In the genomic region with DNA sequence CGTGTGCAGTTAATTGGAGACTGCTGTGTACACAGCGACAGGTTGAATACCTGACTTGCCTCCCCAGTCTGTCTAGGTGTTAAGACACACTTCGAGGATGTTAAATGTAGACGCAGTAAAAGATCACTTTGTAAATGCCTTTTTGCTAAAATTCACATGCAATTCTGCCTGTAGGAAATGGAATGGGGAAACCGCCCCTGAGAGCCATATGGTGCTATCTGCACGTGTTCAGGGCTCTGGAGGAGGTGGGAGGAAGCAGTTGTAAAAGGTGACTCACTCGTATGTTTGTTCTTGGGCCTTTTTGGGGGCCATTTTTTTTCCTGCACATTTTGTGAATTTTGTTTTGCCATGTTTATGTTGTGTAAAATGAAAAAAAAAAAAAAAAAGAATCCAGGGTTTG, we compare ENCODE assay signal across 16 mouse cellular contexts.
DNase-seq lines count a peak whose midpoint lies in the region; ATAC-seq and TF ChIP-seq lines count a peak whose summit lies in the region.
"Had no signal": no experiment of that assay in that cellular context is flagged by ENCODE, and none has a peak within 500 bp of the region (broad histone marks: within the 10 kb centered on the region; RNA-seq: fewer than 3 reads in every experiment).

No protein-coding gene starts in this region.

- no peak for TF ChIP-seq CTCF in forebrain, postnatal 0 days (IDR thresholded peaks at IDR 0.05; ENCODE audit: low read depth)

- 73% methylated on average over 7 of the region's 7 CpGs for WGBS in forebrain, postnatal 0 days
- 83% methylated on average over 7 of the region's 7 CpGs for WGBS in forebrain, embryonic 16.5 days
- 89% methylated on average over 7 of the region's 7 CpGs for WGBS in midbrain, embryonic 16.5 days

- ATAC-seq in forebrain, postnatal 0 days: no peak
- no peak for ATAC-seq in forebrain, embryonic 16.5 days
- ATAC-seq in midbrain, embryonic 16.5 days: no peak
- ATAC-seq: forebrain, embryonic 15.5 days; liver, postnatal 0 days had no signal

- no peaks in the 10 kb centered on the region for H3K4me1 ChIP-seq in forebrain, postnatal 0 days (ENCODE audit: insufficient read depth)
- H3K4me1 ChIP-seq in forebrain, embryonic 16.5 days (replicated peaks; ENCODE audit: control insufficient read depth, insufficient read depth, low read length): no peaks in the 10 kb centered on the region
- no peaks in the 10 kb centered on the region for H3K4me1 ChIP-seq in midbrain, embryonic 16.5 days (ENCODE audit: control insufficient read depth, insufficient read depth, low read length)
- H3K4me1 ChIP-seq: embryonic facial prominence, embryonic 12.5 days; forebrain, embryonic 15.5 days; hindbrain, embryonic 12.5 days had no signal

- no peak overlapping the region for H3K9ac ChIP-seq in forebrain, postnatal 0 days
- H3K9ac ChIP-seq in forebrain, embryonic 16.5 days (replicated peaks; ENCODE audit: low read depth, low read length): no peak overlapping the region
- H3K9ac ChIP-seq in midbrain, embryonic 16.5 days (ENCODE audit: low read depth, low read length): no peak overlapping the region
- H3K9ac ChIP-seq: embryonic facial prominence, embryonic 12.5 days; forebrain, embryonic 15.5 days; hindbrain, embryonic 12.5 days; liver, postnatal 0 days had no signal

- no peaks in the 10 kb centered on the region for H3K27me3 ChIP-seq in forebrain, postnatal 0 days (ENCODE audit: insufficient read depth, low read length)
- H3K27me3 ChIP-seq in forebrain, embryonic 16.5 days (replicated peaks; ENCODE audit: control insufficient read depth, insufficient read depth, low read length): no peaks in the 10 kb centered on the region
- H3K27me3 ChIP-seq in midbrain, embryonic 16.5 days (ENCODE audit: control insufficient read depth, insufficient read depth, low read depth, low read length): no peaks in the 10 kb centered on the region
- H3K27me3 ChIP-seq: embryonic facial prominence, embryonic 12.5 days; forebrain, embryonic 15.5 days; hindbrain, embryonic 12.5 days had no signal

- no peak overlapping the region for H3K27ac ChIP-seq in forebrain, postnatal 0 days (ENCODE audit: low read depth, low read length)
- H3K27ac ChIP-seq in forebrain, embryonic 16.5 days (ENCODE audit: low read length): no peak overlapping the region
- H3K27ac ChIP-seq in midbrain, embryonic 16.5 days (ENCODE audit: low read length): no peak overlapping the region
- H3K27ac ChIP-seq: embryonic facial prominence, embryonic 12.5 days; forebrain, embryonic 15.5 days; hindbrain, embryonic 12.5 days had no signal

- no peak overlapping the region for H3K4me3 ChIP-seq in forebrain, postnatal 0 days (ENCODE audit: low read depth, low read length)
- no peak overlapping the region for H3K4me3 ChIP-seq in forebrain, embryonic 16.5 days (replicated peaks; ENCODE audit: low read length)
- H3K4me3 ChIP-seq in midbrain, embryonic 16.5 days (ENCODE audit: low read depth, low read length): no peak overlapping the region
- H3K4me3 ChIP-seq: embryonic facial prominence, embryonic 12.5 days; forebrain, embryonic 15.5 days; hindbrain, embryonic 12.5 days had no signal

- H3K4me2 ChIP-seq in forebrain, postnatal 0 days (ENCODE audit: low read depth): no peak overlapping the region
- no peak overlapping the region for H3K4me2 ChIP-seq in forebrain, embryonic 16.5 days (ENCODE audit: low read length)
- no peak overlapping the region for H3K4me2 ChIP-seq in midbrain, embryonic 16.5 days (ENCODE audit: low read length)
- H3K4me2 ChIP-seq: embryonic facial prominence, embryonic 12.5 days; forebrain, embryonic 15.5 days; hindbrain, embryonic 12.5 days had no signal

- no peaks in the 10 kb centered on the region for H3K9me3 ChIP-seq in forebrain, postnatal 0 days (ENCODE audit: low read length)
- no peaks in the 10 kb centered on the region for H3K9me3 ChIP-seq in forebrain, embryonic 16.5 days (ENCODE audit: control insufficient read depth, low read length)
- no peaks in the 10 kb centered on the region for H3K9me3 ChIP-seq in midbrain, embryonic 16.5 days (replicated peaks; ENCODE audit: control insufficient read depth, low read length, poor library complexity, severe bottlenecking)
- H3K9me3 ChIP-seq: embryonic facial prominence, embryonic 12.5 days; forebrain, embryonic 15.5 days; hindbrain, embryonic 12.5 days had no signal

- peak; percentile 13 for DNase-seq in forebrain, postnatal 0 days
- peak; percentile 51 to 54 for DNase-seq in layer of hippocampus, adult 8-10 months (ENCODE audit: low spot score in 2 of 2)
- peak; percentile 67 to 74 for DNase-seq in left cerebral cortex, postnatal 14 days (ENCODE audit: low spot score in 2 of 2)
- DNase-seq in telencephalon, adult 2 months (ENCODE audit: low read depth, low spot score): peak; percentile 89
- DNase-seq in lung, adult 18-20 months: no peak
- DNase-seq in heart, postnatal 10 days: no peak
- DNase-seq: cerebellum, adult 9-10 months; gastrocnemius, postnatal 25 days; liver; liver, postnatal 0 days; thymus, adult 2 months had no signal

- intact Hi-C loops in left cerebral cortex, postnatal 14 days (cut with DNase I): no loop called here
- intact Hi-C loops in heart, postnatal 10 days (cut with DNase I): no loop called here

- H3K36me3 ChIP-seq in forebrain, postnatal 0 days (ENCODE audit: insufficient read depth): no peaks in the 10 kb centered on the region
- H3K36me3 ChIP-seq in forebrain, embryonic 16.5 days (ENCODE audit: control insufficient read depth, insufficient read depth): no peaks in the 10 kb centered on the region
- no peaks in the 10 kb centered on the region for H3K36me3 ChIP-seq in midbrain, embryonic 16.5 days (ENCODE audit: control insufficient read depth, insufficient read depth, low read length)
- H3K36me3 ChIP-seq: embryonic facial prominence, embryonic 12.5 days; forebrain, embryonic 15.5 days; hindbrain, embryonic 12.5 days had no signal

Comparison
In these comparisons a context has a peak if more than half of its experiments do, and no peak if none do; other contexts are left out.
1. DNase-seq: peak in forebrain, postnatal 0 days (single experiment), layer of hippocampus, adult 8-10 months (2 of 2), left cerebral cortex, postnatal 14 days (2 of 2) and telencephalon, adult 2 months (single experiment); none in lung, adult 18-20 months (0 of 2) and heart, postnatal 10 days (0 of 2).